Mouse (Mus musculus): ENCODE measurements around the gene Smurf1.

The Smurf1 gene

GRCm38 (mm10) chr5:144954432-144954831, 11.2 kb downstream of the Smurf1 start:
- DNase-seq: no peak

- no peak for DNase-seq
Measured at GRCm38 (mm10) chr5:144952592-144952991, 13.1 kb downstream of the Smurf1 start.

- DNase-seq: no peak
Measured at GRCm38 (mm10) chr5:144950428-144951051, 15.1 kb downstream of the Smurf1 start.

- DNase-seq: no peak
Measured at GRCm38 (mm10) chr5:144949856-144950255, 15.8 kb downstream of the Smurf1 start.

- no peak for DNase-seq
Measured at GRCm38 (mm10) chr5:144948422-144948821, 17.2 kb downstream of the Smurf1 start.

GRCm38 (mm10) chr5:144948002-144948401, 17.6 kb downstream of the Smurf1 start:
- DNase-seq: no peak

- peak; percentile 32 to 41 for DNase-seq
Measured at GRCm38 (mm10) chr5:144946032-144946431, 19.6 kb downstream of the Smurf1 start.

GRCm38 (mm10) chr5:144944932-144945331, 20.7 kb downstream of the Smurf1 start:
- no peak for DNase-seq

- DNase-seq: no peak
Measured at GRCm38 (mm10) chr5:144944370-144944769, 21.3 kb downstream of the Smurf1 start.

GRCm38 (mm10) chr5:144943346-144943745, 22.3 kb downstream of the Smurf1 start:
- no peak for DNase-seq

GRCm38 (mm10) chr5:144942431-144942830, 23.2 kb downstream of the Smurf1 start:
- no peak for DNase-seq

GRCm38 (mm10) chr5:144940904-144941303, 24.7 kb downstream of the Smurf1 start:
- DNase-seq: no peak

GRCm38 (mm10) chr5:144937304-144937703, 28.3 kb downstream of the Smurf1 start:
- DNase-seq: no peak

- no peak for DNase-seq
Measured at GRCm38 (mm10) chr5:144933486-144933885, 32.2 kb downstream of the Smurf1 start.

GRCm38 (mm10) chr5:144931841-144932240, 33.8 kb downstream of the Smurf1 start:
- DNase-seq: no peak

GRCm38 (mm10) chr5:144928856-144929713, 36.6 kb downstream of the Smurf1 start:
- DNase-seq: no peak

GRCm38 (mm10) chr5:144926275-144926674, 39.4 kb downstream of the Smurf1 start:
- no peak for DNase-seq

GRCm38 (mm10) chr5:144923351-144923750, 42.3 kb downstream of the Smurf1 start:
- no peak for DNase-seq

- DNase-seq: no peak
Measured at GRCm38 (mm10) chr5:144919790-144920189, 45.9 kb downstream of the Smurf1 start.

GRCm38 (mm10) chr5:144919194-144919593, 46.5 kb downstream of the Smurf1 start:
- DNase-seq: no peak

GRCm38 (mm10) chr5:144918204-144918603, 47.4 kb downstream of the Smurf1 start:
- no peak for DNase-seq

GRCm38 (mm10) chr5:144917172-144917571, 48.5 kb downstream of the Smurf1 start:
- no peak for DNase-seq

GRCm38 (mm10) chr5:144915828-144916227, 49.8 kb downstream of the Smurf1 start:
- DNase-seq: no peak

- DNase-seq: peak in 1 of 2 experiments; percentile 16
Measured at GRCm38 (mm10) chr5:144914433-144914906, 51.2 kb downstream of the Smurf1 start.
